ENCODE assay signal across 9 mouse cellular contexts in genomic region chr8:70758616-70759561, GRCm38 (mm10). TPM values are rescaled to one million over a fixed set of nuclear protein-coding genes. Genes with fewer than 3 reads are reported as not detected.
DNase-seq lines count a peak whose midpoint lies in the region; ATAC-seq lines count a peak whose summit lies in the region.
"Had no signal": no experiment of that assay in that cellular context is flagged by ENCODE, and none has a peak within 500 bp of the region (broad histone marks: within the 10 kb centered on the region; RNA-seq: fewer than 3 reads in every experiment).

No protein-coding gene starts in this region.

- H3K9me3 ChIP-seq in neural tube, embryonic 12.5 days, result no peaks in the 10 kb centered on the region
- no peaks in the 10 kb centered on the region for H3K9me3 ChIP-seq in neural tube, embryonic 13.5 days

- peak overlapping the region; percentile 98 for H3K4me2 ChIP-seq in neural tube, embryonic 12.5 days (replicated peaks)
- H3K4me2 ChIP-seq in neural tube, embryonic 13.5 days, result peak overlapping the region; percentile 96; the same call in 1 of the 2 replicates

- H3K27ac ChIP-seq in neural tube, embryonic 12.5 days, result no peak overlapping the region
- peak overlapping the region; percentile 86 for H3K27ac ChIP-seq in neural tube, embryonic 13.5 days (replicated peaks)

- peaks cover 49% of the 10 kb centered on the region for H3K4me1 ChIP-seq in neural tube, embryonic 12.5 days
- H3K4me1 ChIP-seq in neural tube, embryonic 13.5 days (replicated peaks), result peaks cover 62% of the 10 kb centered on the region

- peaks cover 25% of the 10 kb centered on the region for H3K36me3 ChIP-seq in neural tube, embryonic 12.5 days
- H3K36me3 ChIP-seq in neural tube, embryonic 13.5 days, result peaks cover 32% of the 10 kb centered on the region

- 72% methylated on average over 19 of the region's 19 CpGs for whole genome bisulfite sequencing in neural tube, embryonic 12.5 days
- WGBS in neural tube, embryonic 13.5 days, result 67% methylated on average over 19 of the region's 19 CpGs

- ATAC-seq in cerebellum, adult (ENCODE audit: insufficient number of reproducible peaks, low FRiP score, low TSS enrichment), result no peak
- ATAC-seq in neural tube, embryonic 12.5 days (ENCODE audit: low FRiP score, low read depth), result no peak
- ATAC-seq in neural tube, embryonic 13.5 days (ENCODE audit: low read depth), result no peak

- no peak overlapping the region for H3K4me3 ChIP-seq in neural tube, embryonic 12.5 days
- peak overlapping the region; percentile 71; the same call in 1 of the 2 replicates for H3K4me3 ChIP-seq in neural tube, embryonic 13.5 days

- DNase-seq in cerebellum, adult 11 months, result peak; percentile 52
- DNase-seq in neural tube, embryonic 10.5 days (ENCODE audit: extremely low spot score, low spot score), result no peak
- DNase-seq in cerebellum, postnatal 36 days, result peak; percentile 26 to 28
- peak; percentile 53 to 58 for DNase-seq in kidney, postnatal 4 days
- no peak for DNase-seq in frontal cortex, adult 2 months (ENCODE audit: extremely low spot score in 1 of 2, low spot score in 1 of 2)

- no peaks in the 10 kb centered on the region for H3K27me3 ChIP-seq in neural tube, embryonic 12.5 days (replicated peaks)
- no peaks in the 10 kb centered on the region for H3K27me3 ChIP-seq in neural tube, embryonic 13.5 days

- H3K9ac ChIP-seq in neural tube, embryonic 12.5 days, result no peak overlapping the region
- 0 out of 2 replicates have a peak overlapping the region, but pooled peaks have one; percentile 92 for H3K9ac ChIP-seq in neural tube, embryonic 13.5 days

RNA-seq across cellular contexts. Expression of gene Mpv17l2, which starts 1.9 kb away (rescaled TPM):
- 45.0 and 51.2 TPM in 2 replicates for polyA plus RNA-seq in neural tube, embryonic 12.5 days (2016; fragmentation: Nextera tagmentation; extraction: Ambion mirVana)
- polyA plus RNA-seq in neural tube, embryonic 13.5 days (2015; fragmentation: Nextera tagmentation; extraction: Ambion mirVana), result 46.1 and 54.5 TPM in 2 replicates
- polyA plus RNA-seq in frontal cortex, adult 2 months (2012; rRNA removed), result 47.6 and 60.6 TPM in 2 replicates

RNA-seq across cellular contexts. Expression of gene Rab3a, which starts 4.4 kb away (rescaled TPM):
- polyA plus RNA-seq in neural tube, embryonic 12.5 days (2016; fragmentation: Nextera tagmentation; extraction: Ambion mirVana), result 184 and 199 TPM in 2 replicates
- polyA plus RNA-seq in neural tube, embryonic 13.5 days (2015; fragmentation: Nextera tagmentation; extraction: Ambion mirVana), result 402 and 417 TPM in 2 replicates
- 1,054 and 1,113 TPM in 2 replicates for polyA plus RNA-seq in frontal cortex, adult 2 months (2012; rRNA removed)

RNA-seq across cellular contexts. Expression of gene Pik3r2, which starts 17.6 kb away (rescaled TPM):
- 84.0 and 84.6 TPM in 2 replicates for polyA plus RNA-seq in neural tube, embryonic 12.5 days (2016; fragmentation: Nextera tagmentation; extraction: Ambion mirVana)
- polyA plus RNA-seq in neural tube, embryonic 13.5 days (2015; fragmentation: Nextera tagmentation; extraction: Ambion mirVana), result 88.9 and 93.7 TPM in 2 replicates
- 180 and 183 TPM in 2 replicates for polyA plus RNA-seq in frontal cortex, adult 2 months (2012; rRNA removed)

RNA-seq across cellular contexts. Expression of gene Pde4c, which starts 35.4 kb away (rescaled TPM):
- 0.19 and 0.41 TPM in 2 replicates for polyA plus RNA-seq in neural tube, embryonic 12.5 days (2016; fragmentation: Nextera tagmentation; extraction: Ambion mirVana)
- 0.18 and 0.26 TPM in 2 replicates for polyA plus RNA-seq in neural tube, embryonic 13.5 days (2015; fragmentation: Nextera tagmentation; extraction: Ambion mirVana)
- 4.6 and 5.1 TPM in 2 replicates for polyA plus RNA-seq in frontal cortex, adult 2 months (2012; rRNA removed)

RNA-seq across cellular contexts. Expression of gene Gm3336, which starts 40.5 kb away (rescaled TPM):
- not detected in 2 replicates for polyA plus RNA-seq in neural tube, embryonic 12.5 days (2016; fragmentation: Nextera tagmentation; extraction: Ambion mirVana)
- not detected in 2 replicates for polyA plus RNA-seq in neural tube, embryonic 13.5 days (2015; fragmentation: Nextera tagmentation; extraction: Ambion mirVana)
- 0.12 TPM in 1 of 2 replicates, not detected in the other for polyA plus RNA-seq in frontal cortex, adult 2 months (2012; rRNA removed)
- polyA plus RNA-seq: C2C12 had no signal

Comparison
In these comparisons a context has a peak if more than half of its experiments do, and no peak if none do; other contexts are left out.
1. DNase-seq: peak in cerebellum, adult 11 months (single experiment), cerebellum, postnatal 36 days (2 of 2) and kidney, postnatal 4 days (2 of 2); none in neural tube, embryonic 10.5 days (single experiment) and frontal cortex, adult 2 months (0 of 2).